Comparison of ENCODE assay signal across 14 mouse cellular contexts in genomic region chr9:109813424-109813823, GRCm38 (mm10). TPM values are rescaled to one million over a fixed set of nuclear protein-coding genes. Genes with fewer than 3 reads are reported as not detected.
A peak's percentile ranks its signal among the peaks of the same experiment; 100 is the strongest.
DNase-seq lines count a peak whose midpoint lies in the region; ATAC-seq lines count a peak whose summit lies in the region.
"Had no signal": no experiment of that assay in that cellular context is flagged by ENCODE, and none has a peak within 500 bp of the region (broad histone marks: within the 10 kb centered on the region; RNA-seq: fewer than 3 reads in every experiment).

No protein-coding gene starts in this region.

- intact Hi-C loops in gastrocnemius, postnatal 36 days (cut with DNase I): no loop called here

- DNase-seq in frontal cortex, postnatal 10 days (ENCODE audit: low spot score in 2 of 2): no peak
- DNase-seq in layer of hippocampus, adult 9-11 months: peak; percentile 5
- no peak for DNase-seq in layer of hippocampus, adult 11-12 months (ENCODE audit: low spot score)
- peak; percentile 18 to 22 for DNase-seq in right cerebral cortex, adult 2 months (ENCODE audit: low spot score in 2 of 2)
- no peak for DNase-seq in right cerebral cortex, postnatal 36 days (ENCODE audit: low spot score in 2 of 2)
- DNase-seq in telencephalon, adult 2 months (ENCODE audit: low read depth, low spot score): peak; percentile 44
- no peak for DNase-seq in gastrocnemius, postnatal 36 days
- DNase-seq: kidney, postnatal 36 days; lung, postnatal 36 days; spleen, adult 18-20 months; thymus, adult 18-20 months had no signal

- peak; percentile 92 for ATAC-seq in frontal cortex, adult (ENCODE audit: low TSS enrichment)
- ATAC-seq: CD4-positive, CD25-positive, alpha-beta regulatory T cell, adult 4 months; Patski had no signal

RNA-seq across cellular contexts. Expression of gene Spink8, which starts 1.3 kb away (rescaled TPM):
- not detected for total RNA-seq in gastrocnemius, postnatal 36 days (2021)

RNA-seq across cellular contexts. Expression of gene Nme6, which starts 19.1 kb away (rescaled TPM):
- 10 to 100 TPM; 25.2 to 29.4 TPM for total RNA-seq in gastrocnemius, postnatal 36 days (2021)

RNA-seq across cellular contexts. Expression of gene Fbxw27, which starts 23.0 kb away (rescaled TPM):
- total RNA-seq in gastrocnemius, postnatal 36 days (2021): not detected

RNA-seq across cellular contexts. Expression of gene Camp, which starts 36.0 kb away (rescaled TPM):
- total RNA-seq in gastrocnemius, postnatal 36 days (2021): not detected

Comparison
In these comparisons a context has a peak if more than half of its experiments do, and no peak if none do; other contexts are left out.
1. DNase-seq: peak in layer of hippocampus, adult 9-11 months (single experiment), right cerebral cortex, adult 2 months (2 of 2) and telencephalon, adult 2 months (single experiment); none in frontal cortex, postnatal 10 days (0 of 2), layer of hippocampus, adult 11-12 months (single experiment), right cerebral cortex, postnatal 36 days (0 of 2) and gastrocnemius, postnatal 36 days (0 of 2).